Mouse (Mus musculus) hindbrain, embryonic 11.5 days (tissue): ENCODE data around the gene 4930544D05Rik. TPM values are rescaled to one million over a fixed set of nuclear protein-coding genes. Genes with fewer than 3 reads are reported as not detected.

Source experiments
- ATAC-seq: fragments of 200-750 bp; cut with Nextera tagmentation; 2 replicates; pipeline ENCODE4 v1.8.0; 2017; ENCODE audit warnings: mild to moderate bottlenecking, moderate TSS enrichment, moderate library complexity; ENCODE audit not compliant: low FRiP score
- DNase-seq: peaks from one replicate; pipeline ENCODE4 v3.0.0-alpha.2; 2015; ENCODE audit warnings: low spot score
- H3K27ac ChIP-seq: fragments of 300-500 bp; sonication (generic); 2 replicates; pipeline ENCODE4 v1.5.1; 2014; ENCODE audit warnings: mild to moderate bottlenecking, low read depth, low read length
- H3K27me3 ChIP-seq: fragments of 300-500 bp; sonication (generic); 2 replicates; pipeline ENCODE4 v1.6.1; 2014; ENCODE audit warnings: mild to moderate bottlenecking, low read length, moderate library complexity, mixed read lengths; ENCODE audit not compliant: control insufficient read depth, insufficient read depth
- H3K36me3 ChIP-seq: fragments of 300-500 bp; sonication (generic); 2 replicates; pipeline ENCODE4 v1.6.1; 2014; ENCODE audit warnings: mild to moderate bottlenecking, low read length, moderate library complexity, mixed read lengths; ENCODE audit not compliant: control insufficient read depth, insufficient read depth
- H3K4me1 ChIP-seq: fragments of 300-500 bp; sonication (generic); replicated peaks from 2 replicates; pipeline ENCODE4 v1.6.1; 2014; ENCODE audit warnings: low read length, mixed read lengths; ENCODE audit not compliant: control insufficient read depth, insufficient read depth
- H3K4me2 ChIP-seq: fragments of 300-500 bp; sonication (generic); replicated peaks from 2 replicates; pipeline ENCODE4 v1.6.1; 2014; ENCODE audit warnings: mild to moderate bottlenecking, low read depth, low read length
- H3K4me3 ChIP-seq: fragments of 300-500 bp; sonication (generic); 2 replicates; pipeline ENCODE4 v1.5.1; 2014; ENCODE audit warnings: low read depth, low read length
- H3K9ac ChIP-seq: fragments of 300-500 bp; sonication (generic); 2 replicates; pipeline ENCODE4 v1.6.1; 2014; ENCODE audit warnings: low read depth, low read length
- H3K9me3 ChIP-seq: fragments of 300-500 bp; sonication (generic); 2 replicates; pipeline ENCODE4 v1.6.1; 2016; ENCODE audit warnings: low read length; ENCODE audit not compliant: control insufficient read depth
- WGBS: fragments of 180-500 bp; shearing (Covaris S2); extraction: QIAGEN DNeasy Blood & Tissue Kit; methylation state at CpG from one replicate; pipeline ENCODE4 v1.1.7; 2014; 5-methylcytosine and 5-hydroxymethylcytosine counted together
- polyA plus RNA-seq: library from polyadenylated mRNA; unstranded; fragments of >200 nt; fragmentation: Nextera tagmentation; extraction: Ambion mirVana; gene quantifications from 2 replicates; pipeline ENCODE4 v1.2.1, GENCODE M21; 2014

Gene 4930544D05Rik
- polyA plus RNA-seq, 1 experiment from 2014 or later, result not detected

DNA sequence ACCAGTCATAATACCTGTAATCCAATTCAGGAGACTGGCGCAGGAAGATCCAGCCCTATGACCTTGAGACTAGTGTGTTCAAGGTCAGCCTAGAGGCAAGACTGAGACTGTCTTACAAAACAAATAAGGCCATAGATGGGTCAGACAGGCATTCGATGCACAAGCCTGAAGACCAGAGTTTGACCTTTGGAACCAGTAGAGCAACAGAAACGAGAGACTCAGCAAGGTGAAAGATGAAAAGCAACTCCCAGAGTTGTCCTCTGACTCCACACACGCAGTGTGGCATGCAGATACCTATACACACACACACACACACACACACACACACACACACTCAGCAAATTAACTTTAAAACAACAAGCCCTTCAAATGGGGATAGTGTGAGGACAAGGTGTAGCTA is 11.2 kb downstream of the 4930544D05Rik start:
- 77% methylated on average over 4 of the region's 4 CpGs for WGBS
- peaks cover 2% of the 10 kb centered on the region; the same call in 1 of the 2 replicates for H3K27me3 ChIP-seq
- no peak overlapping the region for H3K4me2 ChIP-seq
- no peak overlapping the region for H3K9ac ChIP-seq
- H3K9me3 ChIP-seq, result no peaks in the 10 kb centered on the region
- no peak for DNase-seq
- no peak overlapping the region for H3K4me3 ChIP-seq
- no peaks in the 10 kb centered on the region for H3K4me1 ChIP-seq
- ATAC-seq, result no peak
- no peaks in the 10 kb centered on the region for H3K36me3 ChIP-seq
- no peak overlapping the region for H3K27ac ChIP-seq

- Histone ChIP-seq H3K4me3 (no peak overlapping the region), H3K9me3 (no peaks in the 10 kb centered on the region), H3K27ac (no peak overlapping the region), H3K4me2 (no peak overlapping the region), H3K36me3 (no peaks in the 10 kb centered on the region), H3K4me1 (no peaks in the 10 kb centered on the region), H3K9ac (no peak overlapping the region), H3K27me3 (no peaks in the 10 kb centered on the region)
- ATAC-seq, result no peak
- 77% methylated on average over 2 of the region's 2 CpGs for WGBS
- no peak for DNase-seq
Observed at GRCm38 (mm10) chr11:70628431-70628830, 12.8 kb downstream of the 4930544D05Rik start.

DNA sequence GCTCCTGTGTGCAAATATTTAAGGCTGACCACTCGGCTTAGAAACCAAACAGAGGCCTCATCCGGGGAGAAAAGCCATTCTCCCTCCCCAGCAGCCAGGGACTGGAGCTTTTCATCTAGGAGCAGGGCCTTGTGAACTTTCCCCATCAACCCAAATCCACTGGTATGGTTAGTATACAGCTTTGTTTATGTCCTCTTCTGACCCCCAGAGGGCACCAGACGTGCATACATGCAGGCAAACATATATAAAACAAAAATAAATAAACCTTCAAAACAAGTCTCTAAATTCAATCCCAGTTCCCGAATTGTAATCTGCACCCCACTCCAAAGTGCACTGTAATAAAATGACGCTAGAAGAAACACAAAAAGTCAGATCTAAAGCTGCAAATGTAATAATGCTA is 13.9 kb downstream of the 4930544D05Rik start:
- Histone ChIP-seq H3K27me3 (no peaks in the 10 kb centered on the region), H3K4me1 (no peaks in the 10 kb centered on the region), H3K36me3 (no peaks in the 10 kb centered on the region), H3K9ac (no peak overlapping the region), H3K9me3 (no peaks in the 10 kb centered on the region), H3K4me3 (no peak overlapping the region), H3K4me2 (no peak overlapping the region), H3K27ac (no peak overlapping the region)
- DNase-seq, result no peak
- ATAC-seq, result no peak
- 63% methylated on average over 5 of the region's 5 CpGs for WGBS

GRCm38 (mm10) chr11:70630129-70630528 is 14.5 kb downstream of the 4930544D05Rik start:
- no peak for DNase-seq
- 74% methylated on average over 7 of the region's 7 CpGs for WGBS

DNA sequence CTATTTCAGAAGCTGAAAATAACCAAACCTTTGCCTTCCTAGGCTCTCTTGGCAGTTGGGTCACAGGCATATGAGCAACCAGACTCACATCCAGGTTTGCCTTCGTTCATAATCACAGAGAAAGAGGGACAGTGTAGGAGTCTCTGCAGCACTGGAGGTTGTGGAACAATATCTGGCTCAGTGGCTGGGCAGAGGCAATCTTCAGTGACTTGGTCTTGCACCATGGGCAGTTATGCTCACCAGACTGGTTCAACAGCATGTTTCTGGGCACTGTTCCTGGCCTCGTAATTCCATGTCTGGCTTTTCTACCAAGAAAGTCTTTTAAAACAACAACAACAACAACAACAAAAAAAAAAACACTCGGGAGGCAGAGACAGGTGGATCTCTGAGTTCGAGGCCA is 20.0 kb downstream of the 4930544D05Rik start:
- Histone ChIP-seq H3K27ac (no peak overlapping the region), H3K4me1 (no peaks in the 10 kb centered on the region), H3K9me3 (no peaks in the 10 kb centered on the region), H3K27me3 (no peaks in the 10 kb centered on the region), H3K4me3 (no peak overlapping the region), H3K9ac (no peak overlapping the region), H3K36me3 (no peaks in the 10 kb centered on the region), H3K4me2 (no peak overlapping the region)
- 80% methylated on average over 4 of the region's 4 CpGs for WGBS
- ATAC-seq (no peak), DNase-seq (no peak)

More at GRCm38 (mm10) chr11:70630129-70630528, 14.5 kb downstream of the 4930544D05Rik start:
- Histone ChIP-seq H3K4me1 (no peaks in the 10 kb centered on the region), H3K4me3 (no peak overlapping the region), H3K27me3 (no peaks in the 10 kb centered on the region), H3K4me2 (no peak overlapping the region), H3K9me3 (no peaks in the 10 kb centered on the region), H3K27ac (no peak overlapping the region), H3K36me3 (no peaks in the 10 kb centered on the region), H3K9ac (no peak overlapping the region)
- no peak for ATAC-seq

GRCm38 (mm10) chr11:70637764-70638163 is 22.1 kb downstream of the 4930544D05Rik start:
- H3K9me3 ChIP-seq, result no peaks in the 10 kb centered on the region
- H3K9ac ChIP-seq, result no peak overlapping the region
- ATAC-seq (no peak), DNase-seq (no peak)
- H3K27ac ChIP-seq, result no peak overlapping the region
- H3K4me1 ChIP-seq, result no peaks in the 10 kb centered on the region
- no peak overlapping the region for H3K4me2 ChIP-seq
- 93% methylated on average over 1 of the region's 1 CpGs for WGBS
- no peak overlapping the region for H3K4me3 ChIP-seq
- no peaks in the 10 kb centered on the region for H3K36me3 ChIP-seq
- no peaks in the 10 kb centered on the region for H3K27me3 ChIP-seq

- Histone ChIP-seq H3K9ac (no peak overlapping the region), H3K27me3 (no peaks in the 10 kb centered on the region), H3K27ac (no peak overlapping the region), H3K4me2 (no peak overlapping the region), H3K36me3 (no peaks in the 10 kb centered on the region), H3K9me3 (no peaks in the 10 kb centered on the region), H3K4me3 (no peak overlapping the region), H3K4me1 (no peaks in the 10 kb centered on the region)
- 89% methylated on average over 1 of the region's 1 CpGs for WGBS
- no peak for ATAC-seq
- DNase-seq, result no peak
Observed at GRCm38 (mm10) chr11:70638293-70638692, 22.6 kb downstream of the 4930544D05Rik start.

DNA sequence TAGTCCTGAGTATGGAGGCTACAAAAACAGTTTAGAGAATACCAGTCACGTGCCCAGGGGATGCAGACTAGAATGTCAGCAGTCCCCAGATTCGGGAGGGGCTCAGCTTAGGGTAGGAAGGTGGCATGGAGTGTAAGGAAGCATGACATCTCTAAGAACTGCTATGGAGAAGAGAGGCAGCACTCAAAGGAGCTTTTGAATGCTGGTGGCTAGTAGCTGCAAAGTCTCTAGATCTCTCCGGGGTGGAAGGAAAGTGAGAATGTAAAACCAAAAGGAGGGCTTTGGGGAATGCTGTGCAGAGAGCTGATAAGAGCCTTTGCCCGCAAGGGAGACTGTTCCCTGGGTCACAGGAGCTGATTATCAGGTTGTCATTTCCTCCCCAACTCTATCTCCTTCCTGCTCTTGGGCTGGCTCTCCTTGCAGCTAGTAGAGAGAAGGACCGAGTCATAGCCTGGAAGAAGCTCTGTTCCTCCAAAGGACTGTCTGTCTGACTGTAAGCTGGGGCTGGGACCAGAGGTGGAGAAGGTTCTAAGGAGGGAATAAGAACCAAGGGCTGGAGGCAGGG is 23.1 kb downstream of the 4930544D05Rik start, which contains the start of gene Gp1ba:
Gene Gp1ba, plus strand, starts transcription at position 409 of the 565 bp plus-strand sequence.
- Histone ChIP-seq H3K27ac (no peak within 1 kb of the TSS), H3K4me2 (no peak within 1 kb of the TSS), H3K4me1 (no peaks in the 10 kb centered on the region), H3K9ac (no peak within 1 kb of the TSS), H3K27me3 (no peaks in the 10 kb centered on the region), H3K9me3 (no peaks in the 10 kb centered on the region), H3K36me3 (no peaks in the 10 kb centered on the region), H3K4me3 (no peak within 1 kb of the TSS)
- ATAC-seq (no peak), DNase-seq (no peak)
- 51% methylated on average over 5 of the region's 5 CpGs for WGBS

DNA sequence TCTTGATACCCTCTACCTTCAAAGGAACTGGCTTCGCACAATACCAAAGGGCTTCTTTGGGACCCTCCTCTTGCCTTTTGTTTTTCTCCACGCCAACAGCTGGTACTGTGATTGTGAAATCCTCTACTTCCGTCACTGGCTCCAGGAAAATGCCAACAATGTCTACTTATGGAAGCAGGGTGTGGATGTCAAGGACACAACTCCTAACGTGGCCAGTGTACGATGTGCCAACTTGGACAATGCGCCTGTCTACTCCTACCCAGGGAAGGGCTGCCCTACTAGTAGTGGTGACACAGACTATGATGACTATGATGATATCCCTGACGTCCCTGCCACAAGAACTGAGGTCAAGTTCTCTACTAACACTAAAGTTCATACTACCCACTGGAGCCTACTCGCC is 24.3 kb downstream of the 4930544D05Rik start:
- no peaks in the 10 kb centered on the region for H3K27me3 ChIP-seq
- H3K4me1 ChIP-seq, result no peaks in the 10 kb centered on the region
- 85% methylated on average over 8 of the region's 8 CpGs for WGBS
- no peak overlapping the region for H3K9ac ChIP-seq
- no peaks in the 10 kb centered on the region for H3K36me3 ChIP-seq
- no peak for ATAC-seq
- no peak for DNase-seq
- H3K9me3 ChIP-seq, result no peaks in the 10 kb centered on the region
- no peak overlapping the region for H3K27ac ChIP-seq
- H3K4me3 ChIP-seq, result no peak overlapping the region
- no peak overlapping the region for H3K4me2 ChIP-seq
